Mouse (Mus musculus) MEL (cell line): ENCODE measurements at regions not wholly inside any gene's neighbourhood (a gene's known extent, or its start where the extent isn't known, plus 50 kb on each side); places are given as distances from the start of the nearest gene placed in this dataset.

ENCODE experiments used
- DNase-seq: peaks from one replicate; pipeline ENCODE4 v3.0.0; 2011; ENCODE audit warnings: low read depth, low spot score
- H3K27ac ChIP-seq: 2 replicates; pipeline ENCODE4 v1.5.1; 2012; ENCODE audit warnings: low read depth, mild to moderate bottlenecking, control low read depth, low read length, moderate library complexity; ENCODE audit not compliant: control insufficient read depth
- H3K27me3 ChIP-seq, 2 experiments: fragments of 150-350 bp in 1 of 2; sonication (generic) in 1 of 2; 2 replicates each; pipeline ENCODE4 v1.6.1; 2012; ENCODE audit warnings: low read length in 2 of 2, mild to moderate bottlenecking in 2 of 2, improper control_type of control experiment in 1 of 2, moderate library complexity in 1 of 2; ENCODE audit not compliant: insufficient read depth in 2 of 2, control insufficient read depth in 1 of 2
- H3K36me3 ChIP-seq, 2 experiments: 2 replicates each; pipeline ENCODE4 v1.6.1; 2012 to 2014; ENCODE audit warnings: low read length in 2 of 2, improper control_type of control experiment in 1 of 2, inconsistent platforms in 1 of 2, mild to moderate bottlenecking in 1 of 2; ENCODE audit not compliant: insufficient read depth in 2 of 2, control insufficient read depth in 1 of 2
- H3K4me1 ChIP-seq, 2 experiments: fragments of 150-350 bp in 1 of 2; sonication (generic) in 1 of 2; 2 replicates each; pipeline ENCODE4 v1.6.1; 2012; ENCODE audit warnings: low read length in 2 of 2, improper control_type of control experiment in 1 of 2, mild to moderate bottlenecking in 1 of 2; ENCODE audit not compliant: insufficient read depth in 2 of 2, control insufficient read depth in 1 of 2
- H3K4me3 ChIP-seq, 2 experiments: fragments of 150-350 bp in 1 of 2; sonication (generic) in 1 of 2; 2 replicates each; pipeline ENCODE4 v1.5.1; 2012; ENCODE audit warnings: low read depth in 2 of 2, low read length in 2 of 2, mild to moderate bottlenecking in 2 of 2, moderate library complexity in 2 of 2, control low read depth in 1 of 2, improper control_type of control experiment in 1 of 2; ENCODE audit not compliant: control insufficient read depth in 1 of 2, insufficient read depth in 1 of 2
- H3K79me2 ChIP-seq: 2 replicates; pipeline ENCODE4 v1.6.1; 2012; ENCODE audit warnings: mild to moderate bottlenecking, low read length, moderate library complexity; ENCODE audit not compliant: control insufficient read depth, poor library complexity, insufficient read depth
- H3K9ac ChIP-seq: 2 replicates; pipeline ENCODE4 v1.6.1; 2012; ENCODE audit warnings: low read depth, mild to moderate bottlenecking, control low read depth, low read length, moderate library complexity; ENCODE audit not compliant: control insufficient read depth, poor library complexity, severe bottlenecking
- H3K9me3 ChIP-seq: fragments of 150-350 bp; sonication (generic); replicated peaks from 2 replicates; pipeline ENCODE4 v1.6.1; 2012; ENCODE audit warnings: mild to moderate bottlenecking, low read length, improper control_type of control experiment, moderate library complexity; ENCODE audit not compliant: insufficient read depth
- CHD2 ChIP-seq: IDR thresholded peaks from 2 replicates; pipeline ENCODE4 v1.6.1; 2011; ENCODE audit warnings: low read length, improper control_type of control experiment
- CTCF ChIP-seq, 3 experiments: IDR thresholded peaks in 2 of 3; conservative IDR thresholded peaks in 1 of 3; 2 replicates each; pipeline ENCODE4 v1.5.1; 2011 to 2012; ENCODE audit warnings: low read length in 3 of 3, low read depth in 2 of 3, mild to moderate bottlenecking in 2 of 3, improper control_type of control experiment in 1 of 3, inconsistent platforms in 1 of 3, mixed read lengths in 1 of 3, moderate library complexity in 1 of 3; ENCODE audit not compliant: control insufficient read depth in 1 of 3, insufficient read depth in 1 of 3, poor library complexity in 1 of 3, severe bottlenecking in 1 of 3
- E2F4 ChIP-seq: IDR thresholded peaks from 2 replicates; pipeline ENCODE4 v1.6.1; 2011; ENCODE audit warnings: low read depth, low read length, improper control_type of control experiment, borderline replicate concordance
- ETS1 ChIP-seq: IDR thresholded peaks from 2 replicates; pipeline ENCODE4 v1.6.1; 2012; ENCODE audit warnings: low read depth, mild to moderate bottlenecking, inconsistent platforms, low read length, improper control_type of control experiment, moderate library complexity
- GATA1 ChIP-seq: IDR thresholded peaks from 2 replicates; pipeline ENCODE4 v1.6.1; 2011; ENCODE audit warnings: low read depth, low read length, improper control_type of control experiment
- HCFC1 ChIP-seq: IDR thresholded peaks from 2 replicates; pipeline ENCODE4 v1.6.1; 2012; ENCODE audit warnings: low read depth, mild to moderate bottlenecking, inconsistent platforms, low read length, improper control_type of control experiment, moderate library complexity
- KAT2A ChIP-seq: conservative IDR thresholded peaks from 2 replicates; pipeline ENCODE4 v1.6.1; 2012; ENCODE audit warnings: low read depth, low read length, improper control_type of control experiment, inconsistent platforms
- MAFK ChIP-seq: IDR thresholded peaks from 2 replicates; pipeline ENCODE4 v1.6.1; 2011; ENCODE audit warnings: low read depth, mild to moderate bottlenecking, low read length, improper control_type of control experiment, borderline replicate concordance
- MXI1 ChIP-seq: IDR thresholded peaks from 2 replicates; pipeline ENCODE4 v1.6.1; 2011; ENCODE audit warnings: mild to moderate bottlenecking, low read depth, low read length, improper control_type of control experiment
- MYB ChIP-seq: IDR thresholded peaks from 2 replicates; pipeline ENCODE4 v1.6.1; 2011; ENCODE audit warnings: mild to moderate bottlenecking, low read depth, low read length, improper control_type of control experiment
- MYC ChIP-seq: IDR thresholded peaks from 2 replicates; pipeline ENCODE4 v1.6.1; 2011; ENCODE audit warnings: low read depth, mild to moderate bottlenecking, low read length, improper control_type of control experiment, moderate library complexity
- NELFE ChIP-seq: IDR thresholded peaks from 2 replicates; pipeline ENCODE4 v1.6.1; 2011; ENCODE audit warnings: low read depth, low read length, improper control_type of control experiment
- NRF1 ChIP-seq: IDR thresholded peaks from 2 replicates; pipeline ENCODE4 v1.6.1; 2014; ENCODE audit warnings: low read depth, mild to moderate bottlenecking, inconsistent platforms, low read length, improper control_type of control experiment, moderate library complexity; ENCODE audit not compliant: poor library complexity, insufficient read depth, severe bottlenecking
- POLR2A ChIP-seq, 2 experiments: IDR thresholded peaks; 2 replicates each; pipeline ENCODE4 v1.6.1; 2011 to 2012; ENCODE audit warnings: low read length in 2 of 2, mild to moderate bottlenecking in 2 of 2, control low read depth in 1 of 2, improper control_type of control experiment in 1 of 2, low read depth in 1 of 2, moderate library complexity in 1 of 2; ENCODE audit not compliant: control insufficient read depth in 1 of 2, insufficient read depth in 1 of 2, poor library complexity in 1 of 2
- SIN3A ChIP-seq: IDR thresholded peaks from 2 replicates; pipeline ENCODE4 v1.6.1; 2012; ENCODE audit warnings: low read length, improper control_type of control experiment, inconsistent platforms
- SMC3 ChIP-seq: IDR thresholded peaks from 2 replicates; pipeline ENCODE4 v1.6.1; 2011; ENCODE audit warnings: low read depth, low read length, improper control_type of control experiment
- TCF12 ChIP-seq: IDR thresholded peaks from 2 replicates; pipeline ENCODE4 v1.6.1; 2014; ENCODE audit warnings: low read depth, mild to moderate bottlenecking, inconsistent platforms, low read length, improper control_type of control experiment, moderate library complexity
- ZC3H11A ChIP-seq: IDR thresholded peaks from 2 replicates; pipeline ENCODE4 v1.6.1; 2012; ENCODE audit warnings: low read depth, mild to moderate bottlenecking, inconsistent platforms, low read length, improper control_type of control experiment
- ZKSCAN1 ChIP-seq: IDR thresholded peaks from 2 replicates; pipeline ENCODE4 v1.6.1; 2012; ENCODE audit warnings: low read depth, mild to moderate bottlenecking, inconsistent platforms, low read length, improper control_type of control experiment, moderate library complexity
- ZMIZ1 ChIP-seq: IDR thresholded peaks from 2 replicates; pipeline ENCODE4 v1.6.1; 2012; ENCODE audit warnings: low read depth, mild to moderate bottlenecking, inconsistent platforms, low read length, improper control_type of control experiment, moderate library complexity

GRCm38 (mm10) chr10:69086184-69086583 lies 65.0 kb upstream of the Rhobtb1 start:
- DNase-seq = no peak
- no peaks in the 10 kb centered on the region for H3K9me3 ChIP-seq
- H3K4me1 ChIP-seq = no peaks in the 10 kb centered on the region
- H3K4me3 ChIP-seq = no peak overlapping the region
- H3K27me3 ChIP-seq = no peaks in the 10 kb centered on the region
- no peaks in the 10 kb centered on the region for H3K36me3 ChIP-seq
- TF ChIP-seq MYC (no peak), E2F4 (no peak), MAFK (no peak), MYB (no peak), NRF1 (no peak), SIN3A (no peak), ZC3H11A (no peak), NELFE (no peak), POLR2A (IDR thresholded peaks at IDR 0.05; ENCODE audit: control insufficient read depth in 1 of 2, insufficient read depth in 1 of 2, low read depth in 1 of 2, low read length in 2 of 2, poor library complexity in 1 of 2) (no peak), SMC3 (no peak), CHD2 (no peak), ZKSCAN1 (no peak), GATA1 (no peak)
- H3K27ac ChIP-seq = no peak overlapping the region
- H3K9ac ChIP-seq = no peak overlapping the region
- H3K79me2 ChIP-seq = no peaks in the 10 kb centered on the region

DNA sequence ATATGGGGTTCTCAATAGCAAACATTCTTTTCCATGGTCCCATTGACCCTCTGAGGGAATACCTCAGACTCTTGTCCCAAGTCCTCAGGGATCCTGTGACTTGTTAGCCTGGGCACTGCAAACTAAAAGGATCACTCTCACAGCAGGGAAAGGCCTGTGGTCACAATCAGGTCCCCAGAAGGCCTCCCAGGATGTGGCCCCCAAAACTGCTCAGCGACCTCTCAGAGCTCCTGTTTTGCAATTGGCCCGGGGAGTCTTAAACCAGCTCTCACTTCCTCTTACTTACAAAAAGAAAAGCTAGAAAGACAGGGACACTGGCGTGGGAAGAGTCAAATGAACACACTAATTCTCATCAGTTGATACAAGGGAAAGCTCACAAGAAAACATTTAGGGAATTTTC lies 59.4 kb upstream of the Rhobtb1 start:
- no peak overlapping the region for H3K27ac ChIP-seq
- H3K4me3 ChIP-seq = no peak overlapping the region
- no peak overlapping the region for H3K9ac ChIP-seq
- no peaks in the 10 kb centered on the region for H3K36me3 ChIP-seq
- TF ChIP-seq MXI1 (no peak), ZMIZ1 (no peak), KAT2A (no peak), CTCF (IDR thresholded peaks at IDR 0.05 in 2 of 3, conservative IDR thresholded peaks at IDR 0.05 in 1 of 3; ENCODE audit: control insufficient read depth in 1 of 3, insufficient read depth in 1 of 3, low read depth in 2 of 3, low read length in 3 of 3, poor library complexity in 1 of 3, severe bottlenecking in 1 of 3) (no peak), ETS1 (no peak), HCFC1 (no peak), TCF12 (no peak), CHD2 (no peak), ZC3H11A (no peak), NRF1 (no peak)
- DNase-seq = no peak
- H3K4me1 ChIP-seq = no peaks in the 10 kb centered on the region
- H3K27me3 ChIP-seq = no peaks in the 10 kb centered on the region
- H3K9me3 ChIP-seq = no peaks in the 10 kb centered on the region
- no peaks in the 10 kb centered on the region for H3K79me2 ChIP-seq
